Mouse (Mus musculus): ENCODE data around the gene Itgam.
"Not testable (repeated sequence)": the region's sequence is repeated elsewhere in the genome, so short reads cannot be mapped to it uniquely, and the experiment has no call there.

- not testable (repeated sequence) for TF ChIP-seq CTCF (IDR thresholded peaks at IDR 0.05; ENCODE audit: extremely low read depth, insufficient read length, insufficient replicate concordance, low read depth, low read length); POLR2A (IDR thresholded peaks at IDR 0.05; ENCODE audit: low read depth, low read length)
Measured at GRCm38 (mm10) chr7:128158688-128159354, 96.4 kb downstream of the Itgam start.

Data from small intestine, adult 2 months (tissue).